Mouse (Mus musculus): ENCODE data around the gene Dkk2.

DNA sequence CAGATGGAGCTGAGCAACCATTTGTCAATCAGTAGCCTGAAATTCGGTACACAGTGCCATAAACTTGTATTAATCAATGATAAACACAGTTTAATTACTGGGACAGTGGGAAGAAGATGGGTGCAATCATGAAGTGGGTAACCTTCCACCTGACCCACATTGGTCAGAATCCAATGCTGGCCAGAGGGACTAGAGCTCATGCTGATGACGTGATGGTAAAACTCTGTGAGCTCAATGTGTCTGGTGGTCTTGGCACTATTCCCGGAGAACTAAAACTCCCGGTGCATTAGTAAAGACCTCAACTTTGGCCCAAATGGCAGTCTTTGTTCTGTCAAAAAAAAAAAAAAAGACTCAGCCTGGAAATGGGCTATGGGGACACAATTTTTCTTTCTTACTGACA lies 116.9 kb downstream of the Dkk2 start:
- TF ChIP-seq CTCF (IDR thresholded peaks at IDR 0.05; ENCODE audit: borderline replicate concordance, extremely low read depth, insufficient read depth, insufficient read length) = no peak
- TF ChIP-seq POLR2A (IDR thresholded peaks at IDR 0.05; ENCODE audit: borderline replicate concordance, extremely low read depth, insufficient read depth, insufficient read length, poor library complexity, severe bottlenecking) = no peak

Data from brain, embryonic 14.5 days (tissue).